Mouse (Mus musculus) ES-Bruce4 (cell line): ENCODE data around the gene Prtg. TPM values are rescaled to one million over a fixed set of nuclear protein-coding genes. Genes with fewer than 3 reads are reported as not detected.

ENCODE experiments used
- H3K27ac ChIP-seq: 2 replicates; pipeline ENCODE4 v1.5.1; 2012; ENCODE audit warnings: low read length, inconsistent platforms; ENCODE audit not compliant: insufficient read depth
- H3K27me3 ChIP-seq: 2 replicates; pipeline ENCODE4 v1.6.1; 2012; ENCODE audit warnings: mild to moderate bottlenecking, low read length, inconsistent platforms; ENCODE audit not compliant: control insufficient read depth, poor library complexity, insufficient read depth, severe bottlenecking
- H3K36me3 ChIP-seq: 2 replicates; pipeline ENCODE4 v1.6.1; 2012; ENCODE audit warnings: inconsistent platforms, mild to moderate bottlenecking, low read length, moderate library complexity; ENCODE audit not compliant: control insufficient read depth, poor library complexity, insufficient read depth, severe bottlenecking
- H3K4me1 ChIP-seq: one replicate; pipeline ENCODE4 v1.8.1; 2011; ENCODE audit warnings: low read length; ENCODE audit not compliant: control insufficient read depth, insufficient read depth
- H3K4me3 ChIP-seq: 2 replicates; pipeline ENCODE4 v1.5.1; 2011; ENCODE audit warnings: low read depth, mild to moderate bottlenecking, low read length
- H3K9ac ChIP-seq: 2 replicates; pipeline ENCODE4 v1.6.1; 2012; ENCODE audit warnings: low read depth, mild to moderate bottlenecking, inconsistent platforms; ENCODE audit not compliant: poor library complexity, severe bottlenecking
- H3K9me3 ChIP-seq: replicated peaks from 2 replicates; pipeline ENCODE4 v1.6.1; 2012; ENCODE audit warnings: mild to moderate bottlenecking, low read length, inconsistent platforms; ENCODE audit not compliant: control insufficient read depth, poor library complexity, insufficient read depth, severe bottlenecking
- CTCF ChIP-seq: IDR thresholded peaks from one replicate; pipeline ENCODE4 v1.8.1; 2011; ENCODE audit warnings: low read depth, low read length
- EP300 ChIP-seq: IDR thresholded peaks from 2 replicates; pipeline ENCODE4 v1.6.1; 2011; ENCODE audit warnings: low read depth, low read length; ENCODE audit not compliant: insufficient read depth
- POLR2A ChIP-seq: IDR thresholded peaks from one replicate; pipeline ENCODE4 v1.8.1; 2011; ENCODE audit warnings: low read length; ENCODE audit not compliant: insufficient read depth
- polyA plus RNA-seq: library from polyadenylated mRNA; stranded (reverse); fragments of >200 nt; gene quantifications from 2 replicates; pipeline ENCODE4 v1.2.4, GENCODE M21; 2011; ENCODE audit warnings: low read depth; ENCODE audit not compliant: missing spikeins, insufficient read depth, insufficient read length

Prtg gene
- polyA plus RNA-seq, 1 experiment = 78.5 TPM

DNA sequence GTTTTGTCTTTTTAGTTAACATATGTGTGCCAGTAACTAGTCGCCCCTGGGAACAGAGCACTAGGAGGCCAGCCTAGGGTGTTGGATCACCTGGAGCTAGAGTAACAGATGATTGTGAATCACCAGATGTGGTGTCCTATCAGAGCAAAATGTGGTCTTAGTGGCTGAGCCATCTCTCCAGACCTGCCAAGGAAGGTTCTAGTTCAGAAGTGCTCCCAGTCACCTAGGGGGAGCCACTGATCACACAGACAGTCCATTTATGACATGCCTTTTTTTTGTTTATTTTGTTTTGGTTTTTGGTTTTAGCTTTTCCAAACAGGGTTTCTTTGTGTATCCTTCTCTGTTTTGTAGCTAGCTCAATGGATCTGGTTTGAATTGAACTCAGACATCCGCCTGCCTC is 104.7 kb downstream of the Prtg start:
- Histone ChIP-seq H3K9ac (no peak overlapping the region), H3K9me3 (no peaks in the 10 kb centered on the region), H3K4me3 (no peak overlapping the region), H3K36me3 (no peaks in the 10 kb centered on the region), H3K27ac (no peak overlapping the region), H3K4me1 (peaks cover 8% of the 10 kb centered on the region), H3K27me3 (no peaks in the 10 kb centered on the region)
- TF ChIP-seq CTCF = peak; percentile 3
- no peak for TF ChIP-seq EP300

- no peak overlapping the region for H3K9ac ChIP-seq
- no peaks in the 10 kb centered on the region for H3K36me3 ChIP-seq
- H3K4me1 ChIP-seq = peaks cover 4% of the 10 kb centered on the region
- TF ChIP-seq EP300 (no peak), CTCF (no peak), POLR2A (no peak)
- no peaks in the 10 kb centered on the region for H3K27me3 ChIP-seq
- H3K27ac ChIP-seq = no peak overlapping the region
- H3K4me3 ChIP-seq = no peak overlapping the region
- no peaks in the 10 kb centered on the region for H3K9me3 ChIP-seq
Observed at GRCm38 (mm10) chr9:72913551-72913950, 106.9 kb downstream of the Prtg start.

GRCm38 (mm10) chr9:72915728-72916127 is 109.1 kb downstream of the Prtg start:
- Histone ChIP-seq H3K27ac (no peak overlapping the region), H3K27me3 (no peaks in the 10 kb centered on the region), H3K4me3 (no peak overlapping the region), H3K36me3 (no peaks in the 10 kb centered on the region), H3K4me1 (no peaks in the 10 kb centered on the region), H3K9ac (no peak overlapping the region), H3K9me3 (no peaks in the 10 kb centered on the region)
- TF ChIP-seq POLR2A (no peak), CTCF (no peak), EP300 (no peak)

- Histone ChIP-seq H3K36me3 (no peaks in the 10 kb centered on the region), H3K27ac (no peak overlapping the region), H3K27me3 (peaks cover 11% of the 10 kb centered on the region; the same call in 1 of the 2 replicates), H3K4me3 (no peak overlapping the region), H3K4me1 (no peaks in the 10 kb centered on the region), H3K9me3 (no peaks in the 10 kb centered on the region), H3K9ac (no peak overlapping the region)
- TF ChIP-seq POLR2A (no peak), CTCF (no peak), EP300 (no peak)
Observed at GRCm38 (mm10) chr9:72923068-72923467, 116.4 kb downstream of the Prtg start.

GRCm38 (mm10) chr9:72925021-72925934 is 118.6 kb downstream of the Prtg start, which contains the start of gene Pygo1:
Gene Pygo1, plus strand, starts transcription at chr9:72925645.
- Histone ChIP-seq H3K4me3 (peak within 1 kb of the TSS; percentile 94), H3K9ac (peak within 1 kb of the TSS; percentile 96), H3K4me1 (no peaks in the 10 kb centered on the region), H3K27me3 (peaks cover 11% of the 10 kb centered on the region; the same call in 1 of the 2 replicates), H3K36me3 (no peaks in the 10 kb centered on the region), H3K9me3 (no peaks in the 10 kb centered on the region), H3K27ac (no peak within 1 kb of the TSS)
- TF ChIP-seq EP300 = no peak
- TF ChIP-seq CTCF = no peak
- no peak for TF ChIP-seq POLR2A

- peak overlapping the region; percentile 94 for H3K4me3 ChIP-seq
- no peak overlapping the region for H3K27ac ChIP-seq
- H3K9me3 ChIP-seq = no peaks in the 10 kb centered on the region
- H3K9ac ChIP-seq = peak overlapping the region; percentile 96
- H3K36me3 ChIP-seq = no peaks in the 10 kb centered on the region
- peaks cover 11% of the 10 kb centered on the region; the same call in 1 of the 2 replicates for H3K27me3 ChIP-seq
- TF ChIP-seq EP300 (no peak), CTCF (no peak), POLR2A (no peak)
- H3K4me1 ChIP-seq = no peaks in the 10 kb centered on the region
Observed at GRCm38 (mm10) chr9:72925935-72926258, 119.2 kb downstream of the Prtg start.
